8 mouse cellular contexts compared by ENCODE assay signal in the genomic region with DNA sequence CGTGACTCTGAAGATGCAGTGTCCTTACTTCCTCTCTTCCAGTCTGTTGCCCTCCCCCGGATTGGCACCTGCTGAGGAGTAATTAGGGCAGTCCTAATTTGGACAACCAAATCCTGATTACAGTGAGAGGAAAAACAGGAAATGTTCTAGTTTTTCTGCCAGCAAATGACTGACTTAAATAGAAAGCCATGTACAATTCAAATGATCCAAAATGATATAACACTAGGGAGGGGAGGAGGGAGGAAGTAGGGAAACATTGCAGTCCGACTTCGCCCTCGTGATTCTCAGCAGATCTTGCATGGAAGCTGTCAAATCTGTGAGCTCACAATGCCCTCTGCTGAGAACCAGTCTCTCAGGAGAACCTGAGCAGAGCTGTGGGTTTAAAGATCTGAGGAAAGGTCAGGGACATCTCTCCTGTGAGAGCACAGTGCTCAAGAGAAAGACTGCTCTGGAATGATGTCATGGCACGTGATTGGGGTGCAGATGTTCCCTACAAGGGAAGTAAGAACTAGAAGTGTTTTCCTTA.
DNase-seq lines count a peak whose midpoint lies in the region; ATAC-seq and TF ChIP-seq lines count a peak whose summit lies in the region.

No protein-coding gene starts in this region.

- no peak for TF ChIP-seq CTCF in bone marrow macrophage, adult 2 months (IDR thresholded peaks at IDR 0.05; ENCODE audit: low read depth, low read length)

- H3K4me1 ChIP-seq in kidney, embryonic 15.5 days, result no peaks in the 10 kb centered on the region
- peaks cover 38% of the 10 kb centered on the region for H3K4me1 ChIP-seq in bone marrow macrophage, adult 2 months (ENCODE audit: control insufficient read depth, insufficient read depth, low read length)
- H3K4me1 ChIP-seq in intestine, embryonic 16.5 days (ENCODE audit: control insufficient read depth, insufficient read depth, low read length), result no peaks in the 10 kb centered on the region

- H3K4me2 ChIP-seq in kidney, embryonic 15.5 days, result no peak overlapping the region
- no peak overlapping the region for H3K4me2 ChIP-seq in intestine, embryonic 16.5 days (ENCODE audit: low read depth, low read length)

- H3K27ac ChIP-seq in kidney, embryonic 15.5 days, result no peak overlapping the region
- peak overlapping the region; percentile 99 for H3K27ac ChIP-seq in bone marrow macrophage, adult 2 months (ENCODE audit: insufficient read depth, low read depth, low read length)
- no peak overlapping the region for H3K27ac ChIP-seq in intestine, embryonic 16.5 days (ENCODE audit: low read length)

- no peak for TF ChIP-seq POLR2A in bone marrow macrophage, adult 2 months (IDR thresholded peaks at IDR 0.05; ENCODE audit: borderline replicate concordance, low read depth, low read length)

- H3K36me3 ChIP-seq in kidney, embryonic 15.5 days, result no peaks in the 10 kb centered on the region
- H3K36me3 ChIP-seq in intestine, embryonic 16.5 days (ENCODE audit: control insufficient read depth, insufficient read depth, low read length), result no peaks in the 10 kb centered on the region

- WGBS in kidney, embryonic 15.5 days, result 61% methylated on average over 6 of the region's 6 CpGs
- 56% methylated on average over 6 of the region's 6 CpGs for WGBS in intestine, embryonic 16.5 days

- H3K4me3 ChIP-seq in kidney, embryonic 15.5 days (replicated peaks), result no peak overlapping the region
- peak overlapping the region; percentile 41 for H3K4me3 ChIP-seq in bone marrow macrophage, adult 2 months (ENCODE audit: insufficient read depth, low read length)
- H3K4me3 ChIP-seq in intestine, embryonic 16.5 days (ENCODE audit: low read length), result no peak overlapping the region

- intact Hi-C loops in left cerebral cortex, postnatal 10 days (cut with DNase I), result no loop called here

- H3K9ac ChIP-seq in kidney, embryonic 15.5 days, result no peak overlapping the region
- no peak overlapping the region for H3K9ac ChIP-seq in intestine, embryonic 16.5 days (ENCODE audit: low read depth, low read length)

- H3K27me3 ChIP-seq in kidney, embryonic 15.5 days, result no peaks in the 10 kb centered on the region
- H3K27me3 ChIP-seq in intestine, embryonic 16.5 days (replicated peaks; ENCODE audit: control insufficient read depth, insufficient read depth, low read length), result no peaks in the 10 kb centered on the region

- peak; percentile 17 for DNase-seq in kidney, adult 9 months
- peak; percentile 51 to 60 for DNase-seq in heart, adult 9 months (ENCODE audit: low spot score in 2 of 2)
- DNase-seq in left cerebral cortex, postnatal 10 days (ENCODE audit: extremely low spot score in 1 of 2, low spot score in 2 of 2), result peak; percentile 30 to 45
- no peak for DNase-seq in c-Kit-positive CD71-positive TER-119-positive erythroid progenitor cells, embryonic 14.5 days (ENCODE audit: low spot score)
- DNase-seq in spleen, adult 18-20 months, result no peak

- ATAC-seq in kidney, embryonic 15.5 days (replicated peaks; ENCODE audit: low FRiP score), result no peak
- ATAC-seq in intestine, embryonic 16.5 days, result no peak

- no peaks in the 10 kb centered on the region for H3K9me3 ChIP-seq in kidney, embryonic 15.5 days (replicated peaks)
- H3K9me3 ChIP-seq in intestine, embryonic 16.5 days (ENCODE audit: control insufficient read depth, low read length), result no peaks in the 10 kb centered on the region

Comparison
In these comparisons a context has a peak if more than half of its experiments do, and no peak if none do; other contexts are left out.
1. DNase-seq: peak in kidney, adult 9 months (single experiment), heart, adult 9 months (2 of 2) and left cerebral cortex, postnatal 10 days (2 of 2); none in c-Kit-positive CD71-positive TER-119-positive erythroid progenitor cells, embryonic 14.5 days (single experiment) and spleen, adult 18-20 months (0 of 2).